Mouse (Mus musculus) megakaryocyte, adult 5-6 weeks (primary cell): Measurements from ENCODE around the gene Prkcsh. TPM values are rescaled to one million over a fixed set of nuclear protein-coding genes. Genes with fewer than 3 reads are reported as not detected.
A peak's percentile ranks its signal among the peaks of the same experiment; 100 is the strongest.

ENCODE experiments used
- ATAC-seq: 2 replicates; pipeline ENCODE4 v1.8.0; 2016; ENCODE audit warnings: mild to moderate bottlenecking, inconsistent platforms; ENCODE audit not compliant: poor library complexity, severe bottlenecking
- total RNA-seq, 2 experiments: library from RNA; stranded (forward) in 1 of 2; stranded (reverse) in 1 of 2; fragments of 153-499, 151-499 nt in 1 of 2; fragments of 221-1000, 200-1000 nt in 1 of 2; gene quantifications; 2 replicates each; pipeline versions ENCODE4 v1.2.3 to v1.2.4; 2015 to 2017

Prkcsh gene
- total RNA-seq (2015) (25.4 and 28.8 TPM in 2 replicates), total RNA-seq (2017) (70.7 and 76.5 TPM in 2 replicates)

DNA sequence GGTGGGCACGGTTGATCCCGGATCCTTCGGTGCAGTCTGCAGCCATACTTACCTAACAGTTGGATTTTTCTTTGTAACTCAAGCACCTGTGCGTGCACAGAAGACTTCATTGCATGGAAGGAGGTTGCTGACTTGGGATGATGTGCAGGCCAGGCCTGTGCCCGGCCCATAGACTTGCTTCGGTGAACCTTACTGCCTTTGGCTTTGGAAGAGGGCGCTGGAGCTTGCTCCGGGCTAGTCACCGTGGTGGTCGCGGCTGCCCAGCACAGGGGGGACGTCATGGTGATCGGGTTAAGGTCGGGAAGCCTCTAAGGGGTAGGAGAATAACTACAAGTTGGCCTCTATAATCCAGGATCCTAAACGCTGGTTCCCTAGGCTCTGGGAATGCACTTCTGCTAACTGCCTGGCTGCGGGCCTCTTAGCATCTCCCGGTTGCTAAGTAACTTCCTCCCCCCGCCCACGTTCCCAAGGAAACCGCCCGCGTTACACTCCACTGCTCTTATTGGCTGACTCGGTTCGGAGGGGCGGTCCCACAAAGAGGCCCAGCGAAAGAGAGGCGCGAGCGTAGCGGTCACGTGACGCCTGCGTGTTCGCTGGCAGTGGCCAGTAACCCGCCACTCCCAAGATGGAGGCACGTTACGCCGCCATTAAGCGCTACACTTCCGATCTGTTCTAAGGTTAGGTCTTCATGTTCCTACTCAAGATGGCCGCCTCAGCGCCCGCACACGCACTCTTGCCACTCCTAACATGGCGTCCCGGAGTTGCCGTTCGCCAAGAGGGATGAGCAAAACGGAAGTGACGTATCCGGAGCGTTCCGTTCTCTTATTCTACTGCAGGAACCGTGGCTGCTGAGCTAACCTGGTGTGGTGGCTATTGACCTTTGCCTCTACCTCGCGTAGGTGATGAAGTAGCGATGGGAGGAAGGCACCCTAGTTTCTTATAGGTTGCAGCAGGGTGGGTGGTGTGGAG lies at the start of gene Prkcsh, which contains the start of gene Ccdc151:
Gene Prkcsh (plus strand): TSS at position 613 of the 969 bp plus-strand sequence.
Gene Ccdc151 (minus strand): TSS at position 441 of the 969 bp plus-strand sequence.
- ATAC-seq, result peak; percentile 97

DNA sequence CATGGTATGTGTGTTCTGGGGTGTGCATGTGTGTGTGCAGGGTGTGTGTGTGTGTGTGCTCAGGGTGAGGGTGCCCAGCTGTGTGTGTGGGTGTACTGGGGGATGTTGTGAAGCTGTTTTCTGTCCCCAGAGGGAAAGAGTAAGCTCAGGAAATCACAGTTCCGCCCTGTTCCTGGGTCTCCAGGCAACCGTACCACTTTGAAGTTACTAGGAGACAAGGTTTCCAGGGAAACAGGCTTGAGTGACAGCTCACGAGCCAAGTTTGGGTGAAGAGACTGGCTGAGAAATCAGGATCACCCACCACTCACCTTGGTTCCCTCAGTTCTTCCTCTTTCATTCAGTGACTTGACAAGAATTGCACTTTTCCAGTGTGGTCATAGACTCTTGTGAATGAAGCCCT lies 49.0 kb upstream of the Prkcsh start:
- no peak for ATAC-seq

DNA sequence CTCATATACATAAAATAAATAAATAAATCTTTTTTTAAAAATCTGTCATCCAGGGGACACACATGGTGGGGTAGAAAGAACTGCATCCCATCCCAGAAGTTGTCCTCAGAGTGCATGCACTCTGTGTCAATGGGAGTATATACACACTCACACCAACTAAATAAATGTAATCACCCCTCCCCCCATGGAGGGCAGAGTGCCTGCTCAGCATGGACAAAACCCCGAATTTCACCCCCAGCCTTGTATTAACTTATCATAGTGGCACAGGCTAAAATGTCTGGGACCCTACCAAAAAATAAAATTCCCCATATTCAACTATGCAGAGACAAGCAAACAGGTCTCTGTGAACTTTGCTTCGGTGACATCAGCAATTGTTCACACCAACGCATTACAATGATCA lies 48.0 kb upstream of the Prkcsh start:
- no peak for ATAC-seq

DNA sequence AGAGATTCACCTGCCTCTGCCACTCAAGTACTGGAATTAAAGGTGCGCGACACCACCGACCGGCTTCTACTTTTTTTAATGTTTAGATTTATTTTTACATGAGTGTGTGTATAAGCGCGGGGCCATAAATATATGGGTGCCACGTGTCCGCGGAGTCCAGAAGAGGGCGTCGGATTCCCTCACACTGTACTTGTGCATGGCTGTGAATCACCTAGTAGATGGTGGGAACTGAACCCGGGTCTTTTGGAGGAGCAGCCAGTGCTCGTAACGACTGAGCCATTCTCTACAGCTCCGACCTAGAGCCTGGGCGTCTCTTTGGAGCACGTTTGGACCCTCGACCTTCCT lies 47.4 kb upstream of the Prkcsh start:
- ATAC-seq, result peak; percentile 45

DNA sequence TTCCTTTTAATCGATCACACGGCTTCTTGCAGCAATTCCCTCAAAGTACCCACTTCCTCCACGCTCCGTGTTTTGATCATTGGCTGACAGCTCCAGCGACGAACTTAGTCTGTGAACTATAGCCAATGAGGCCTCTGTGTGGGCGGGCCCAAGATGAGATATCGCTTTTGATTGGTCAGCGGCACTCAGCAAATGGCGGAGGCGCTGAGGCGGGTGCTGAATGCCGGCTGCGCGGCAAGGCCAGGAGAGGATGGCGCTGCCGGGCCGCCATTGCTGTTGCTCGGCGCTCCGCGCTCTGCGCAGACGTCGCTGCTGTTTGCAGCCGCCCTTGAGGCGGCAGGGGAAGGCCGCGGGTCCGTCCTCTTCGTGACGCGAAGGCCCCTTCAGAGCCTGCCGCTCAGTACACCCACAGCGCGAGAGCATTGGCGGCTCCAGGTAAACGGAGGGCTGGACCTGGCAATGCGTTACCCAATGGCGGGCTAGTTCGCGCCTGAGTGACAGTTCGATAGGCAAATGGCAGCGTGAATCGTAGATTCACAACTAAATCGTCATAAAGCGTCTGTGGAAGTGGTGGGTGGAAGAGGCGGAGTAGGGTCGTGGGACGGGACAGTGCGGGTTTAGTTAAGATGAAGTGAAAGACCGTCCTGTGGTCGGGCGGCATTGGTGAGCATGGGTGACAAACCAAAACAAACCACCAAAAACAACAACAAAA lies 46.9 kb upstream of the Prkcsh start, which contains the start of gene Swsap1:
Gene Swsap1 (plus strand): TSS at position 186 of the 712 bp plus-strand sequence.
- ATAC-seq, result peak; percentile 93

DNA sequence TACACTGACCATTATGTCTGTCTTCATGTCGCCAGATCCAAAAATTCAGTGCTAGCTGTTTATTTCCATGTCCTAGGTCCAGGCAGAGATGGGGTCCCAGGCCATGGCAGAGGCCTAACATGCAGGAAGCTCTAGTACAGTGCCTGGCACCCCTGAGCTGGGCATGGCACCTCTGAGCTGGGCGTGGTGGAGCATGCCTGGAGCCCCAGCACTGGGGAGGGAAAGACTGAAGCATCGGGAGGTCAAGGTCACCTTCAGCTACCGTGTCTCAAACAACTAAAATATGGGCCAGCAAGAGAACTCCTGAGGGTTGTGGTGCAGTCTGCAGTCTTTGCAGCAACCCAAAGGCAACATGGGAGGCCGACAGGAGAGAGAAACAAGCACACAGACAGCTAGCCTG lies 44.2 kb upstream of the Prkcsh start:
- no peak for ATAC-seq

DNA sequence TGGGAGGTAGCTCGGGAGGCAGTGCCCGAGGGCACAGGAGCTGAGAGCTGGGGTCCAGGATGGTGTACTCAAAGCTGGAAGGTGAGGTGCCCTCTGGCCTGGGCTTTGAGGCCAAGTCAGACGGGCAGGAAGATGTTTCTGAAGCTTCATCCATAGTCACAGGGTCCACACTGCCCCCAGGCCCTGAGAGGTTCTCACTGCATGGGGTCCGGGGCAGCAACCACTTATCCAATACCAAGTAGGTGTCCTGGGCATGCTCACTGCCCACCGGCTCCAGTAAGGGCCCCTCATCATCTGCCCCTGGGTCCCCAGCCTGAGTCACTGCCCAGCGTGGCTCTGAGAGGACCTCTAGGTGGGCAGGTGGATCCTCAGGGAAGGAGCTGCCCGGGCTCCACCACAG lies 43.4 kb upstream of the Prkcsh start:
- ATAC-seq, result no peak

DNA sequence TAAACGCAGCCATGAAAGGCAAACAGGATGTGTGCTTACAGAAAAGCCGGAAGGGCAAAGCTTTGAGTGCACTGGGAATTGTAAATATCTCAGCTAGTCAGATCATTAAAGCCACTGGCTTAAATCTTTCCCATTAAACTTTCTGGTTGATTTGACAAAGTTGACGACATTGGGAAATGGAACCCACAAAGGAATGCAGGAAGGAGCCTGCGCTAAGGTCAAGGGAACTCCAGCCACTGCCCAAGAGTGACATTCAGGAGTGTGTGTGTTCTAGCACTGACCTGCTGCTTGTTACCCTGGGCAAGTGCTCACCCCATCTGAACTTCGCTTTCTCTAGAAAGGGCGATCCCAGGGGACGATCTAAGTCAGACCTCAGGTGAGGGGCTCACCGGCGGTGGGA lies 42.5 kb upstream of the Prkcsh start:
- no peak for ATAC-seq

DNA sequence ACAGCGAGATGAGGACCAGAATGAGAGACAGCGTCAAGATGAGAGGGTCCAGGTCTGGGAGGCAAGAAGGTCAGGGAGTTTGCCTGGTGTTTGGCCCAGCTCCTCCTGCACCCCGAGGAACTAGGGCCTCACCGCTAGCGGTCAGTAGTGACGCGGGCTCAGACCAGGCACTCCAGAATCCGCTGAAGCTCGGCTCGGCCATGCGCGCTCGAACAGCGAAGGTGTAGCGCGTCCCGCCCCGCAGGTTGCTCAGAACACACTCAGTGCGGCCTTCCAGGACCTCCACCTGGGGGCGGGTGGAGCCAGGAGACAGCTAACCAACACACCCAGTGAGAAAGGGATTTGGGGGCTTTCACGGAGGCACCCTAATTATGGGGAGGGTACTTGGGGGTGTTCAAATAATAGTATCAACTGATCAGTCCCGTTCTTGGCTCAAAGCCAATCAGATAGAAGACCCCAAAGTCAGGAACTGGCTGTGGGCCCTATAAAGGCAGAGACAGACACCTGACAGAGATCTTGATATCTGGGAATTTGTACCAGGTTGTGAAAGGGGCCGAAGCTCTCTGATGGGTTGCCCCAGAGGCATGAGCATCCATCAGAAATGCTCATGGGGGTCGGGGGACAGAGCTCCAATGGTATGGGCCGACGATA lies 41.9 kb upstream of the Prkcsh start:
- no peak for ATAC-seq

DNA sequence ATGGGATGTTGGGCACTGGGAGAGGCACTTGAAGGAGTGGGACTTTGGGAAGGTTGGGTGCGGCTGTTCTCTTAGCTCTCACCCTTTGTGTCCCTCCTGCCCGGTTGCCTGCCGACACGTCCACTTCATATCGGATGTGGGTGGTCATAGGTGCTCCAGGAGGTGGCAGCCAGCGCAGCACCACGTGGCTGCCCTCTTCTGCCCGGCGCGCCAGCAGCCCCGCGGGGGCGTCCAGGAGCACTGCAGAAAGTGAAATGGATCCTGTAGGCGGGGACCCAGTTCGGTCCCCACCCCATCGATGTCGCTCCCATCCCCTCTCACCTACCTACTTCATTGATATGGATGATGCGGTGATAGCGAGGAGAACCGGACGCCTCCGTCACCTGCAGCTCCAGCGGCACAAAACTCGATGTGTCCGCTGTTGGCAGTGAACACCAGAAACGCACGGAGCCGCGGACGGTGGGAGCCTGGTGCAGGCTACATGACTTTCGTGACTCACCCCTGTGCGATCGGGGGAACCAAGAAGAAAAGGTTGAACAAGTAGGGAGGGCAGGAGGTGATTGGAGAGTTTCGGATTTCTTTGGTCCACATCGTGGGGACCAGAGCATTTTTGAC lies 41.1 kb upstream of the Prkcsh start:
- no peak for ATAC-seq

DNA sequence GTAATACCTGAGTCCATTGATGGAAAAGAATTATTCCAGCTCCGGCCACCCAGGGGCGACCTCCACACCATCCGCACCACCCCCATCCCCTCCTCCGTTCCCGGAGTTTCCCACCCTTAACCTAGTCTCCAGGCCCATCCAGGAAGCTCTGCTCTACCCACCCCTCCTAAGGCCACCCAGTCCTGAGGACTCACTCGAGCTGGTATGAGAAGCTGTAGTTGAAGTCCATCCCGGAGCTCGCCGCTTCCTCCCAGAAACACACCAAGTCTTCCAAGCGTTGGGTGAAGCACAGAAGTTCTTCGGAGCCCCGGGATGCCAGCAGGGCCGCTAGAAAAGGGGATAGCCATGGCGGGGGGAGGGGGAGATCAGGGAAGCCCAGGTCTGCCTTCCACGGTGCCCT lies 40.6 kb upstream of the Prkcsh start:
- no peak for ATAC-seq

DNA sequence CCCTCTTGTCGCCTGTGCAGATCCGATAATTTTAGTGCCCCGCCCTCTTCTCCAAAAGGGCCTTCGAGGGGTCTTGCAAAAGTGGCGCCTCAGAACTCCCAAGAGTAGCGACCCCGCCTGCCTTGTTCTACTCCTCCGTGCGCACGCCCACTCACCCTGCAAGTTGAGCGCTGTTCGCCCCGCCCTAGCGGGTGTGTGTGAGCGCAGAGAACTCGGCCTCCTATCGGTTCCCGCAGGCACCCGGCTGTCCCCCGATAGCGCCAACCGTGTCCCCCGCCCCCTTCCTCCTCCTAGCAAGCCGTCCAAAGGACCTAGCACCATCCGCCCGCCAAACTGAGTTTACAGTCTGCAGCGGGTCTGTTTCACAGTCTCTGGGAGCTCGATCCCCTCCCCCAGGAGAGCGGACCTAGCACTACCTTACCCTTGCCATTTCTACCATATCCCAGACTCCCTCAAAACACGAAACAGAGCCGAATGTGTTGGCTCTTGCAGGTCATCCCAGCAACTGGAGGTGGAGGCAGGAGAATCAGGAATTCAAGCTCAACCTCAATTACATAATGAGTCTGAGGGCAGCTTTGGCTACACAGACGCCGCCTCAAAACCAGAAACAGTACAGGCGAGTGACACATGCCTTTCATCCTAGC lies 40.1 kb upstream of the Prkcsh start:
- peak; percentile 83 for ATAC-seq

DNA sequence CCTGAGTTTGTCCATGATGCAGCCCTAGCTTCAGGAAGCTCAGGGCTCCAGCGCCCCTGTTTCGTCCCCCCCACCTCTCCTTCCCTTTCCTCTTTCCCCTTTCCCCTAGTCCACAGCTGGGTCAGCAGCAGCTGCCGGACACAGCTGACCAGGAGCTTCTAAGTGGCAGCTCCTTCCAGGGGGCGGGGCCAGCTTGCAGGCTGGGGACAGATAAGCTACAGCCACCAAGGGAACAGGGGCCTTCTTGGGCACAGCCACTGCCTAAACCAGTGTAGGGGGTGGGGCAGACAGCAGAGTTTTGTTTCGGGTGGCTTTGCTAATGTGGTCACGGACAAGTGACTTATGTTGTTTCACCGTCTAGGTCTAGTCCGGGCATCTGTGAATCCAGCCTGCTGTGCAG lies 39.2 kb upstream of the Prkcsh start, which contains the start of gene Epor:
Gene Epor (minus strand): TSS at position 90 of the 400 bp plus-strand sequence.
- 0 out of 2 replicates have a peak, but pooled peaks have one; percentile 31 for ATAC-seq

DNA sequence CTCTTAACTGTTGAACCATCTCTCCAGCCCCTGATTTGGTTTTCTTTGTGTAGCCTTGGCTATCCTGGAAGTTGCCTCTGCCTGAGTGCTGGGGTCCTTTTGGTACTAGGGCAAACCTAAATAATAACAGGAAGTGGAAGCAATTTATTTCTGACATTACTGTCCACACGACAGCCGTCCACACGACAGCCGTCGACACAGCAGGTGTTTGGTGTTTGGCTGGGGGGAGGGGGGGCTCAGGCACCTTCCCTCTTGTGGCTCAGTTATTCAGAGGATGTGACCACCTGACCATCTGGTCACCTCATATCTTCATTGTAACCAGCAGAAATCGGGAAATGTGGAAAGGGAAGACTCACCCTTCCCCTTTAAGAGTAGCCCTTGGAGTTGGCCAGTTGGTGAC lies 33.7 kb upstream of the Prkcsh start:
- no peak for ATAC-seq

DNA sequence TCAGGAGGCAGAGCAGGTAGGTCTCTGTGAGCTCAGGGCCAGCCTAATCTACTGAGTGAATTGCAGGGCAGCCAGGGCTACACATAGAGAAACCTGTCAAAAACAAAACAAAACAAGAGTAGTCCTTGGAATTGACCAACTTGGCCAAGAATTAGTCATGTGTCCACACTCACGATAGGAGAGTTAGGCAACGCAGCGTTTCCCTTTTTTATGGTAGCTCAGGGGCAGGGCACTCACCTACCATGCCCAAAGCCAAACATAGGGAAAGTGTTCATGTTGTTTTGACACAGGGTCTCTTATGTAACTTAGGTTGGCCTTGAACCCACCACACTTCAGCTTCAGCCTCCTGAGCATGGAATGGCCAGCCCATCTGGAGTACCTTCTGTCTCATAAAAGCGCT lies 33.3 kb upstream of the Prkcsh start:
- ATAC-seq, result peak; percentile 69

DNA sequence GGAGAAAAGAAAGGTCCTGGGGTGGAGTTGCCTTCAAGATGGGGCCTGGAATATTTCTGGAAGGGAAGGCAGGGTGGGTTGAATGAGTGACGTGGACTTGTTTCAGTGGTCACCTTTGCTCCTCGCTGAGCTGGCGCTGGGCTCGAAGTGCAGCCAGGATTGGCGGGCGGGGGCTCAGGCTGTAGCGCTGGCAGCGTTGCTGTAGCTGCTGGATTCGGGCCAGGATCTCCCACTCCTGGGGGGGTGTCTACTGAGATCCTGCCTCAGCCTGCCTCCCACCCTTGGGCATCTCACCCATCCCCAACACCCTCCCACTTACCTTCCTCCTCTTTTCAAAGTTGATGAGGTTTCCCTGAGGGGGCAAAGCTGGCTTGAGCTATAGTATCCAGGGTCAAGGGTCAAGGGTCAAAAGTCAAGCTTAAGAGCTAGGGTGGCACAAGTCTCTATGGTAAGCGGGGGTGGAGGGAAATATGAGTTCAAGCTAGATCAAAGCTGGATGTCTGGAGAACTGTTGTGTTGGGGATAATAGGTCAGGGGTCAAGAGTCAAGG lies 25.9 kb upstream of the Prkcsh start:
- ATAC-seq, result no peak

DNA sequence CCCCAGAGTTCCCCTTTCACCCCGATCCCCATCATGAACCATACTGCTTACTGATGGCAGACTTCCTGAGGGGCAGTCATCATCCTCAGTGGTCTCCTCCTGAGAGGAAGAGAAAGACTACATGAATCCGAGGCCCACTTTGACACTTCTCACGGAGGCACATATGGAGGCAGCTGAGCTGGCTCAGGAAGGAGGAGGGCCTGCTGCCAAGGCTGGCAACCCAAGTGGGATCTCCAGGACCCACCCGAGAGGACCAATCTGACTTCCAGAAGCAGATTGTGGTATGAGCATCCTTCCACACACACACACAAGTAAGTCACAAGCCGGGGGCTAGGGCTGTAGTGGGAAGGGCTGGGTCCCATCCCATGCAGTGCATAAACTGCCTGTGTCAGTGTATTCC lies 25.3 kb upstream of the Prkcsh start:
- ATAC-seq, result no peak

DNA sequence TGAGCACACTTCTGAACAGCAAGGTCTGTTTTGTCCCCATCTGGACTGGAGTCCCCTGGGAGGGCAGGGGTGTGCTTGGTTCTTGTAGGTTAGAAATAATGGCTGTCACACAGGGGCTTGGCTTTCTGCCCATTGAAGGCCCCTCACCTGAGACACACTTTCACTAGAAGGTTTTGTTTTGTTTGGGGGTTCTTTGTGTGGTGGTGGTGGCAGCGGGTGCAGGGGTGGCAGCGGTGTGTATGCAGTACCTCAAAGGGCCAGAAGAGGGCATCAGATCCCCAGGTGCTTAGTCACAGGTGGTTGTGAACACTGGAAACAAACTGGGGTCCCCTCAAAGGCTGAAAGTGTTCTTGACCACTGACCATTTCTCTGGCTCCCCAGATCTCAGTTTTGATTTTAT lies 24.6 kb upstream of the Prkcsh start:
- ATAC-seq, result peak; percentile 62; the same call in 1 of the 2 replicates

DNA sequence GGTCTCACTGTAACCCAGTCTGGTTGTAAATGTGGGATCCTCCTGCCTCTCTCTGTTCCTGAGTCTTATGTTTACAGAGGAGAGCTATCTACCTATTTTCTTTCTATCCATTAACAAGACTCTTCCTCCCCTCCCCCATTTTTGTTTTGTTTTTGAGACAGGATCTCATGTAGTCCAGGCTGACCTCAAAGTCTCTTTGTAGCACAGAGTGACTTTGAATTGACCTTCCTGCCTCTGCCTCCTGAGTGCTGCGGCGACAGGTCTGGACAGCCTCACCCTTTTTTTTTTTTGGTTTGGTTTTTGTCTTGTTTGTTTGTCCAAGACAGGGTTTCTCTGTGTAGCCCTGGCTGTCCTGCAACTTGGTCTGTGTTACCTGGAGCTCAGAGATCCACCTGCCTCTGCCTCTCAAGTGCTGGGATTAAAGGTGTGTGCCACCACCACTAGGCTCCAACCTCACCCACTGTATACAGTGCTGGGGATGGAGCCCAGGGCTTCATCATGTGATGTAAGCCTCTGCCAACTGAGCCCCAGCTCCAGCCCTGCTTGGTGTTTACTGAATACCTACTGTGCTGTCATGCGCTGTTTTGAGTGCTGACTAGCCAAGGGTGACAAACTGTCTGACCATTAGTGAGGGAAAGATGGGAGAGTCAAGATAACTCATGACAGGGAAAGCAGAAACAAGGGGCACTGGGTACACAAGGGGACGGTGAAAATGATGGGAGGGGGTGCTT lies 24.0 kb upstream of the Prkcsh start:
- no peak for ATAC-seq
